Mouse (Mus musculus): ENCODE measurements around the gene Ppm1a. TPM values are rescaled to one million over a fixed set of nuclear protein-coding genes. Genes with fewer than 3 reads are reported as not detected.

Ppm1a gene
- polyA plus RNA-seq, 1 experiment from 2014 or later, result 57.7 TPM

DNA sequence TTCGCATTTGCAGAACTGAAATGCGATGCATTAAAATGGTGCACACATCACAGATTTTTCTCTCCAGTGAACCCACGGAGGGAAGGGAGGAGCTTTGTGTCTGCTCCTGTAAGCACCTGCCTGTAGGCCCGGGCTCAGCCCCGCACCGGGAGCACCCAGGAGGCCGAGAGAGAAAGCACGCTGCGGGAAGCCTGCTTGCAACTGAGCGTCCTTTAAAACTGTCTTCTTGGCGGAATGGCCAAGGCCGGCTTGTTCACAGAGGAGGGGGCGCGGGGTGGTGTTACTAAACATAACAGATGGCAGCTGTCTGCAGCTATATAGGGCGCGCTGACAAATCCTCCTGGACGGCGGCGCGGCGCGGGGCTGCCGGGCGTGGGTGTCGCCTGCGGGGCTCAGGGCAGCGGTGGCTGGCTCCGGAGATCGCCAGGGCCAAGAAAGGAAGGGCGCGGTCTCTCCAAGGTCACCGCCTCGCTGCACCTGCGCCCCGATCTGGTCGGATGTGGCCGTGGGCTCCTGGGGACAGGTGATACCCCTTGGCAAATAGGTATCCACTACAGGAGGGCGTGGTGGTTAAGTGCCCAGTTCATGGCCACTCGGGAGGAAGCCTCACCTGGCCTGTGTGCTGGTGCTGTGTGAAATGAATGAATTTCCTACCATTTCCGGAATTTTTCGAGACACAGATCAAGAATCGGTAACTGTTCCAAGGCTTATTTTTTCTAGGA is 74.6 kb downstream of the Ppm1a start:
- WGBS, result 7% methylated on average over 42 of the region's 42 CpGs
- Histone ChIP-seq H3K4me1 (replicated peaks) (peaks cover 11% of the 10 kb centered on the region; the same call in 1 of the 2 replicates), H3K4me2 (replicated peaks) (peak overlapping the region; percentile 61), H3K27ac (peak overlapping the region; percentile 53; the same call in 1 of the 2 replicates), H3K4me3 (replicated peaks) (peak overlapping the region; percentile 41), H3K36me3 (no peaks in the 10 kb centered on the region), H3K27me3 (peaks cover 83% of the 10 kb centered on the region), H3K9me3 (no peaks in the 10 kb centered on the region), H3K9ac (replicated peaks) (peak overlapping the region; percentile 59)
- ATAC-seq, result peak; percentile 87

GRCm38 (mm10) chr12:72834773-72835517 is 77.7 kb downstream of the Ppm1a start:
- 77% methylated on average over 14 of the region's 14 CpGs for WGBS
- H3K27me3 ChIP-seq, result peaks cover 85% of the 10 kb centered on the region
- no peaks in the 10 kb centered on the region for H3K36me3 ChIP-seq
- peaks cover 9% of the 10 kb centered on the region; the same call in 1 of the 2 replicates for H3K4me1 ChIP-seq (replicated peaks)
- H3K9ac ChIP-seq (replicated peaks), result no peak overlapping the region
- no peaks in the 10 kb centered on the region for H3K9me3 ChIP-seq
- no peak overlapping the region for H3K4me2 ChIP-seq (replicated peaks)
- H3K27ac ChIP-seq, result no peak overlapping the region
- no peak overlapping the region for H3K4me3 ChIP-seq (replicated peaks)
- no peak for ATAC-seq

DNA sequence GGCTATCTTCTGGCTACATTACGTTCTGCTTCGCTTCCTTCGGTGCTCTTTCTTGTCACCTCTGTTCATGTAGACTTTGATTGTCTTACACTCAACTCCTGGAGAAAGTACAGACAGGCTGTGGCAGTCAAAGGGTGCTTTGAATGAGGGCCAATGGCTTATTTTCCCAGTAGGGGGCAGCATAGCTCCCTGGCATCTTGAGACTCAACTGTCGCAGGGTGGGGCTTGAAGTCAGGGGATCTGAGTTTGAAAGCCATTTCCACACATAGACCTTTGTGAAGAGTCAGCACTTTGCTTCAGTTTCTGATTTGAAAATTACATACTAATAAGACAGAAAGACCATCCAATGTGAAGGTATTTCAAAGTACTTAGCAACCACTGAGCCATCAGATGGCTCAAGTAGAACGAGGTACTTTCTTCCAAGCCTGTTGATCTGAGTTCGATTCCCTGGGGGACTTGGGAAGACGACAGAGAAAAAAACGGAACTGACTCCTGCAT is 78.3 kb downstream of the Ppm1a start:
- Histone ChIP-seq H3K9ac (replicated peaks) (no peak overlapping the region), H3K4me3 (replicated peaks) (no peak overlapping the region), H3K9me3 (no peaks in the 10 kb centered on the region), H3K27me3 (peaks cover 80% of the 10 kb centered on the region), H3K4me2 (replicated peaks) (no peak overlapping the region), H3K36me3 (no peaks in the 10 kb centered on the region), H3K4me1 (replicated peaks) (peaks cover 9% of the 10 kb centered on the region; the same call in 1 of the 2 replicates), H3K27ac (no peak overlapping the region)
- 81% methylated on average over 8 of the region's 8 CpGs for WGBS
- no peak for ATAC-seq

DNA sequence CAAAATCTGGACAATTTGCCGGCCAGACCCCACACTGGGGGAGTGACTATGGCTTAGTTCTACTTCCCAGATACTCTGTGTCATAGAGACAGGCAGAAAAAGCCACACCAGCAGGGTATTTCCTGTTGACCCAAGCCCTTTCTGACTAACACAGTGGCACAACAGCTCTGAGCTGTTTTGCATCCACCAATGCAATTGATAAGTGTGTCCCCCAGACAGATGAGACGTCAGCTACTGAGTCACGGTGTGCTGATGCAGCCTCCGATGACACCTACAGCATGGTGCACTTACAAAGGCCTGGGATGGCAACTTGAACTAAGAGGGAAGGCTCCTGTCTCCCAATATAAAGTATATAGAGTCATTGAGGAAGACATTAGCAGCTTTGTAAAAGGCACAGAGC is 80.0 kb downstream of the Ppm1a start:
- no peak overlapping the region for H3K27ac ChIP-seq
- no peak overlapping the region for H3K4me3 ChIP-seq (replicated peaks)
- no peaks in the 10 kb centered on the region for H3K36me3 ChIP-seq
- ATAC-seq, result no peak
- 78% methylated on average over 4 of the region's 4 CpGs for WGBS
- peaks cover 77% of the 10 kb centered on the region for H3K27me3 ChIP-seq
- H3K9me3 ChIP-seq, result peaks cover under 1% of the 10 kb centered on the region; the same call in 1 of the 2 replicates
- H3K4me1 ChIP-seq (replicated peaks), result no peaks in the 10 kb centered on the region
- H3K4me2 ChIP-seq (replicated peaks), result no peak overlapping the region
- no peak overlapping the region for H3K9ac ChIP-seq (replicated peaks)

GRCm38 (mm10) chr12:72841500-72841899 is 84.2 kb downstream of the Ppm1a start:
- ATAC-seq, result no peak
- no peak overlapping the region for H3K4me2 ChIP-seq (replicated peaks)
- H3K9me3 ChIP-seq, result peaks cover 3% of the 10 kb centered on the region; the same call in 1 of the 2 replicates
- no peaks in the 10 kb centered on the region for H3K36me3 ChIP-seq
- no peak overlapping the region for H3K9ac ChIP-seq (replicated peaks)
- no peak overlapping the region for H3K4me3 ChIP-seq (replicated peaks)
- 100% methylated on average over 1 of the region's 1 CpGs for WGBS
- H3K27ac ChIP-seq, result no peak overlapping the region
- H3K27me3 ChIP-seq, result peaks cover 77% of the 10 kb centered on the region
- H3K4me1 ChIP-seq (replicated peaks), result no peaks in the 10 kb centered on the region

GRCm38 (mm10) chr12:72843135-72843534 is 85.9 kb downstream of the Ppm1a start:
- H3K9ac ChIP-seq (replicated peaks), result no peak overlapping the region
- 94% methylated on average over 4 of the region's 4 CpGs for whole genome bisulfite sequencing
- H3K9me3 ChIP-seq, result peaks cover 3% of the 10 kb centered on the region; the same call in 1 of the 2 replicates
- H3K27ac ChIP-seq, result no peak overlapping the region
- H3K27me3 ChIP-seq, result peaks cover 77% of the 10 kb centered on the region
- H3K4me3 ChIP-seq (replicated peaks), result no peak overlapping the region
- ATAC-seq, result no peak
- H3K4me1 ChIP-seq (replicated peaks), result no peaks in the 10 kb centered on the region
- no peaks in the 10 kb centered on the region for H3K36me3 ChIP-seq
- H3K4me2 ChIP-seq (replicated peaks), result no peak overlapping the region

GRCm38 (mm10) chr12:72843555-72843954 is 86.3 kb downstream of the Ppm1a start:
- Histone ChIP-seq H3K9ac (replicated peaks) (peak overlapping the region; percentile 36; the same call in 1 of the 2 replicates), H3K4me2 (replicated peaks) (peak overlapping the region; percentile 34), H3K4me3 (replicated peaks) (0 out of 2 replicates have a peak overlapping the region, but pooled peaks have one; percentile 24), H3K9me3 (peaks cover 3% of the 10 kb centered on the region; the same call in 1 of the 2 replicates), H3K27ac (no peak overlapping the region), H3K4me1 (replicated peaks) (no peaks in the 10 kb centered on the region), H3K27me3 (peaks cover 79% of the 10 kb centered on the region), H3K36me3 (no peaks in the 10 kb centered on the region)
- ATAC-seq, result no peak
- 84% methylated on average over 4 of the region's 4 CpGs for WGBS

GRCm38 (mm10) chr12:72843973-72844620 is 86.8 kb downstream of the Ppm1a start:
- Histone ChIP-seq H3K36me3 (no peaks in the 10 kb centered on the region), H3K9ac (replicated peaks) (peak overlapping the region; percentile 36; the same call in 1 of the 2 replicates), H3K4me3 (replicated peaks) (peak overlapping the region; percentile 24), H3K9me3 (peaks cover 3% of the 10 kb centered on the region; the same call in 1 of the 2 replicates), H3K27me3 (peaks cover 80% of the 10 kb centered on the region), H3K4me2 (replicated peaks) (peak overlapping the region; percentile 34), H3K4me1 (replicated peaks) (no peaks in the 10 kb centered on the region), H3K27ac (peak overlapping the region; percentile 31; the same call in 1 of the 2 replicates)
- ATAC-seq, result peak; percentile 79
- WGBS, result 20% methylated on average over 12 of the region's 12 CpGs

- Histone ChIP-seq H3K36me3 (no peaks in the 10 kb centered on the region), H3K4me2 (replicated peaks) (no peak overlapping the region), H3K4me3 (replicated peaks) (no peak overlapping the region), H3K27ac (no peak overlapping the region), H3K27me3 (peaks cover 90% of the 10 kb centered on the region), H3K9me3 (peaks cover 3% of the 10 kb centered on the region; the same call in 1 of the 2 replicates), H3K9ac (replicated peaks) (no peak overlapping the region), H3K4me1 (replicated peaks) (no peaks in the 10 kb centered on the region)
- ATAC-seq, result no peak
- 23% methylated on average over 10 of the region's 10 CpGs for WGBS
Observed at GRCm38 (mm10) chr12:72845946-72846345, 88.7 kb downstream of the Ppm1a start.

GRCm38 (mm10) chr12:72847725-72848124 is 90.5 kb downstream of the Ppm1a start:
- Histone ChIP-seq H3K4me2 (replicated peaks) (no peak overlapping the region), H3K9me3 (no peaks in the 10 kb centered on the region), H3K27ac (no peak overlapping the region), H3K27me3 (peaks cover 94% of the 10 kb centered on the region), H3K4me1 (replicated peaks) (no peaks in the 10 kb centered on the region), H3K36me3 (no peaks in the 10 kb centered on the region), H3K9ac (replicated peaks) (no peak overlapping the region), H3K4me3 (replicated peaks) (no peak overlapping the region)
- WGBS, result 21% methylated on average over 7 of the region's 7 CpGs
- 0 out of 2 replicates have a peak, but pooled peaks have one; percentile 67 for ATAC-seq
